Mouse (Mus musculus) heart, postnatal 0 days (tissue): Measurements from ENCODE around the gene Cyth1. TPM values are rescaled to one million over a fixed set of nuclear protein-coding genes. Genes with fewer than 3 reads are reported as not detected.

Experiments
- ATAC-seq: fragments of 200-750 bp; cut with Nextera tagmentation; 2 replicates; pipeline ENCODE4 v1.8.0; 2017; ENCODE audit warnings: low read depth, moderate number of reproducible peaks, moderate library complexity; ENCODE audit not compliant: insufficient read depth
- DNase-seq: peaks from one replicate; pipeline ENCODE4 v3.0.0-alpha.2; 2016; ENCODE audit warnings: low spot score
- H3K27ac ChIP-seq: fragments of 300-500 bp; sonication (generic); 2 replicates; pipeline ENCODE4 v1.5.1; 2014; ENCODE audit warnings: low read depth, mild to moderate bottlenecking
- H3K27me3 ChIP-seq: fragments of 300-500 bp; sonication (generic); 2 replicates; pipeline ENCODE4 v1.6.1; 2014; ENCODE audit warnings: low read length, mixed read lengths; ENCODE audit not compliant: control insufficient read depth, insufficient read depth
- H3K36me3 ChIP-seq: fragments of 300-500 bp; sonication (generic); replicated peaks from 2 replicates; pipeline ENCODE4 v1.6.1; 2014; ENCODE audit warnings: low read length, mixed read lengths; ENCODE audit not compliant: control insufficient read depth, insufficient read depth
- H3K4me1 ChIP-seq: fragments of 300-500 bp; sonication (generic); 2 replicates; pipeline ENCODE4 v1.6.1; 2014; ENCODE audit warnings: antibody characterized with exemption; ENCODE audit not compliant: control insufficient read depth, insufficient read depth
- H3K4me2 ChIP-seq: fragments of 300-500 bp; sonication (generic); 2 replicates; pipeline ENCODE4 v1.6.1; 2014; ENCODE audit warnings: low read depth, mild to moderate bottlenecking, low read length, moderate library complexity
- H3K4me3 ChIP-seq: fragments of 300-500 bp; sonication (generic); 2 replicates; pipeline ENCODE4 v1.5.1; 2014; ENCODE audit warnings: low read depth, low read length
- H3K9ac ChIP-seq: fragments of 300-500 bp; sonication (generic); replicated peaks from 2 replicates; pipeline ENCODE4 v1.6.1; 2014; ENCODE audit warnings: low read depth, low read length, mixed read lengths
- H3K9me3 ChIP-seq: fragments of 300-500 bp; sonication (generic); replicated peaks from 2 replicates; pipeline ENCODE4 v1.6.1; 2016; ENCODE audit warnings: low read length; ENCODE audit not compliant: control insufficient read depth
- CTCF ChIP-seq: IDR thresholded peaks from 2 replicates; pipeline ENCODE4 v1.5.1; 2016; ENCODE audit warnings: antibody characterized with exemption, control low read depth, low read depth
- EP300 ChIP-seq: IDR thresholded peaks from 2 replicates; pipeline ENCODE4 v1.6.1; 2016; ENCODE audit warnings: antibody characterized with exemption, low read depth
- WGBS: fragments of 180-500 bp; shearing (Covaris S2); extraction: QIAGEN DNeasy Blood & Tissue Kit; methylation state at CpG from one replicate; pipeline ENCODE4 v1.1.7; 2014; 5-methylcytosine and 5-hydroxymethylcytosine counted together
- polyA plus RNA-seq: library from polyadenylated mRNA; unstranded; fragments of >200 nt; fragmentation: Nextera tagmentation; extraction: Ambion mirVana; gene quantifications from 2 replicates; pipeline ENCODE4 v1.2.1, GENCODE M21; 2015
- total RNA-seq: library from RNA; depleted of rRNA; stranded (reverse); fragments of >200 nt; gene quantifications from 2 replicates; pipeline ENCODE4 v1.2.3, GENCODE M21; 2014; ENCODE audit warnings: low replicate concordance

Cyth1 gene
- total and polyA plus RNA-seq, 2 experiments from 2014 or later, result 21.4 to 50.1 TPM

DNA sequence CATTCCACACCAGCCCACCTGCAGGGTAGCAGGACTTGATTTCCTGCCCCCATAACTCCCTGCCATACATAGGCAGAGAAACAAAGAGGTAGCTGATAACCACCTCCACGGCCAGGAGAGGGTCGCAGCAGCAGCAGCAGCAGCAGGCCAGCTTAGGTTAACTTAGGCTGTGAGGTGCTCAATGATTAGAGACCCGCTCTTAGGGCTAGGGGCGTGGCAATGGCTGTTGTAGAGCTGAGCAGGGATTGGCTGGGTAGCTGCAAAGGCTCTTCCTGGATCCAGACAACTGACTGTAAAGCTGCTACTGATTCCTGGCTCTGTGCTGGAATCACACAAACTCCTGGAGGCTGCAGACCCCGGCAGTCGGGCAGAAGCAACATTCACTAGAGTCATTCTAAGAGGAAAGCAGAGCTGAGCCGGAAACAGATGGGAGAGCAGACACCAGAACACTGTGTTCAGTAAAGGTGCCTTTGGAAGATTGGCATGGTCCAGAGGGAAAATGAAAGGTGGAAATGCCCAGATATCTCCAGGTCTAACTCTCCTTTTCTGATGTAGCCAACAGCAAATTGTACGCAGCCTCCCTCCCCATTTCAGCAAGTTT lies 39.6 kb downstream of the Cyth1 start:
- peaks cover 71% of the 10 kb centered on the region for H3K4me1 ChIP-seq
- ATAC-seq (peak; percentile 37; the same call in 1 of the 2 replicates), DNase-seq (peak; percentile 46)
- 10% methylated on average over 8 of the region's 8 CpGs for WGBS
- no peak overlapping the region for H3K4me3 ChIP-seq
- no peaks in the 10 kb centered on the region for H3K27me3 ChIP-seq
- H3K27ac ChIP-seq, result peak overlapping the region; percentile 54
- no peaks in the 10 kb centered on the region for H3K36me3 ChIP-seq
- H3K9me3 ChIP-seq, result no peaks in the 10 kb centered on the region
- no peak for TF ChIP-seq EP300
- TF ChIP-seq CTCF, result no peak
- no peak overlapping the region for H3K9ac ChIP-seq
- no peak overlapping the region for H3K4me2 ChIP-seq

DNA sequence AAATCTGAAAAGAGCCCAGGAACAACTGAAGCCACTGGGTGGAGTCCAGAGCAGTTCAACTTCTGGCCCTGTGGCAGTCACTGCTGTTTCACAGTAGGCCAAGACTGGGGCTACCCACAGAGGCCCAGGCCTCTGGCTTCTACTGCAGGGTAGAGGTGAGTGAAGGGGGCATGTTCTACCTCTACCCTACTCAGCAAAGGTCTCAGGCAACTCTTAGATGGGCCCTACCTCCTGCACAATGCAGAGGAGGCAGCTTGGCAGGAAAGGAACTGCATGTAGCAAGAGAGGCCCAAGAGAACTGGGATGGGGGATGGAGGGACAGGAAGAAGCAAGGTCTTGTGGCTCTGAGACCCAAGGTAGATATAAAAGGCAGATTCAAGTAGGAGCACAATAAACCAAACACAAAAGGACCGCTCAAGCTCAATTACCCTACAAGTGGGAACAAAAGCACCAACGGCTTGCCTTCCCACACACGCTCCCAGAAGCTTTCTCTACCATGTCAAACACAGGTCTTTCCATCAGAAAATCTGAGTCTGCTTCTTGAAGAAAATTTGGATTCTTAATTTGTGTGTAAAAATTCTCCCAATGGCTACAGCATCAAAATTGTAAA lies 40.9 kb downstream of the Cyth1 start:
- no peak for DNase-seq
- ATAC-seq, result no peak
- no peak overlapping the region for H3K27ac ChIP-seq
- no peaks in the 10 kb centered on the region for H3K9me3 ChIP-seq
- WGBS, result 96% methylated on average over 3 of the region's 3 CpGs
- no peak overlapping the region for H3K4me3 ChIP-seq
- no peaks in the 10 kb centered on the region for H3K36me3 ChIP-seq
- no peak overlapping the region for H3K9ac ChIP-seq
- TF ChIP-seq CTCF, result no peak
- no peak for TF ChIP-seq EP300
- no peaks in the 10 kb centered on the region for H3K27me3 ChIP-seq
- H3K4me2 ChIP-seq, result no peak overlapping the region
- peaks cover 78% of the 10 kb centered on the region for H3K4me1 ChIP-seq

DNA sequence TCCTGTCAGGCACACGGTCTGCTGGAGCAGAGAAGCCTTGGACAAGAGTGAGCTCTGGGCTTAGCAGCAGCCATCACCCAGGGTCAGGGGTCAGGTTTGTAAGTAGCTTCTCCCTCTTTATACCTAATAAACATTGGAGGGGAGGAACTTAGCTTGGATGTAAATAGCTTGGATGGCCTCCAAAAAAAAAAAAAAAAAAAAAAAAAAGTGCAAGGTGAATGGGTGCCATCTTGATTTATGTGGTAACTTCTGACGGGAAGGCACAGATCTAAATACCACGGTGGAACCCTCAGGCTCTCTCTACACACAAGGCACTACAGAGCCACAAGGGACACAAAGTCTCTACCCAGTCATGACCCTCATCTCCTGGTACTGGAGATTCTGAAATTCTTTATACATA lies 42.1 kb downstream of the Cyth1 start:
- DNase-seq (no peak), ATAC-seq (no peak)
- Histone ChIP-seq H3K27me3 (no peaks in the 10 kb centered on the region), H3K4me3 (no peak overlapping the region), H3K27ac (no peak overlapping the region), H3K9ac (no peak overlapping the region), H3K9me3 (no peaks in the 10 kb centered on the region), H3K4me2 (no peak overlapping the region), H3K4me1 (peaks cover 80% of the 10 kb centered on the region), H3K36me3 (no peaks in the 10 kb centered on the region)
- TF ChIP-seq EP300, result no peak
- WGBS, result 73% methylated on average over 3 of the region's 3 CpGs

DNA sequence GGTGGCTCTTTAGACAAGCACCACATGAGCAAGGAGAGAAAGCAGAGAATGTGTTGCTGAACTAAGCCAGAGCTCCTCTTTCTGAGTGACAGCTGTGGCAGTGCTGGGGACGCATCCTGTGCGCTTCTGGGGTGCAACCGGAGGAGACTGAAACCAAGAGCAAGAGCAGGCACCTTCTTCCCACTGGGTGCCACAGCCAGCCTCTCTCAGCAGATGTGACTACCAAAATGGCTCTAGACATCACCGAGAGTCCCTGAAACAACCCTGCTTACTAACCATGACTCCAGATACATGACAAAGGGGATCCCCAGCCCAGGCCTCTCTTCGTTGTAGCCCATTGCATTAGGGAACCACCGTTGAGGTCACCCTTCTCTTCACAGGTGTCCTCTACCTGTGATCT lies 44.9 kb downstream of the Cyth1 start:
- Histone ChIP-seq H3K27me3 (no peaks in the 10 kb centered on the region), H3K4me2 (no peak overlapping the region), H3K4me1 (peaks cover 79% of the 10 kb centered on the region), H3K9me3 (no peaks in the 10 kb centered on the region), H3K36me3 (no peaks in the 10 kb centered on the region), H3K27ac (peak overlapping the region; percentile 85), H3K4me3 (no peak overlapping the region), H3K9ac (no peak overlapping the region)
- 64% methylated on average over 6 of the region's 6 CpGs for WGBS
- TF ChIP-seq CTCF (no peak), EP300 (no peak)
- DNase-seq, result no peak
- ATAC-seq, result no peak

DNA sequence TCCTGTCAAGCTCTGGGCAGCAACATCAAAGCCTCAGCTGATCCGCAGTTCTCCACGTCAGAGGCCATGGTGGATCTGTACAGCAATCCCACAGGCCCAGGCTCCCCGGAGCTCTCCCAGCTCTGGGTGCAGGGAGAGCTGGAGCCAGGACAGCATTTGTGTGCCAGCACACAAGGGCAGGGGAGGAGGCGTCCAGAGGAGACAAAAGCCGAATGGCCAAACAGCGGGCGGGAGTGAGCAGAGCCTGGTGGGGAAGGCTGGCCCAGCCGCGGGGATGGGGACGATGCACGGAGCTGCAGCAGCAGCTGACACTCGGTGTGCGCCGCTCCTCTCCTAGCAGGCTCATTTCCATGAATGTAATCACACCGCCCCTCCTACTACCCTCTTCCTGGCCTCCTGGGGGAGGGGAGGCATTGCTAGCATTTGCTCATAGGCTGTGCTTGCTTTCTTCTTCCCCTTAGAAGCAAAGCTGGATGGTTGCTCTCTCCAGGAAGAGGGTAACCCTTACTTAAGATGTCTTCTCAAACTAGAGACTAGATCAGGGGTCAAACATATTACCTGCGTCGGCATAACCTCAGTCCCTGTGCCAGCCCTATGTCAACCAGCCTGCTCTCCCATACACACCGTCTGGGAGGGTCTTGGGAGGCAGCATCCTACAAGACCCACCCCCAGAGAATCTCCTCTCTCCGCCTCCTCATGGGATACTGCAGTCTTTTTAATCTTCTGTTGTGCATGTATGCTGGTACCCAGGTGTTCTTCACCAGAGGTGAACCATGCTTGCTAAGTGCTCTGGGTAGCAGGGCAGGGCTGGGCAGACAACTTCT lies 45.8 kb downstream of the Cyth1 start:
- DNase-seq (peak; percentile 70), ATAC-seq (peak; percentile 75)
- H3K27ac ChIP-seq, result peak overlapping the region; percentile 85
- H3K36me3 ChIP-seq, result no peaks in the 10 kb centered on the region
- H3K27me3 ChIP-seq, result no peaks in the 10 kb centered on the region
- H3K4me2 ChIP-seq, result peak overlapping the region; percentile 68
- peak overlapping the region; percentile 50 for H3K9ac ChIP-seq
- WGBS, result 6% methylated on average over 19 of the region's 19 CpGs
- no peaks in the 10 kb centered on the region for H3K9me3 ChIP-seq
- H3K4me1 ChIP-seq, result peaks cover 80% of the 10 kb centered on the region
- TF ChIP-seq EP300 (peak; percentile 49; the same call in 1 of the 2 replicates), CTCF (peak; percentile 9; the same call in 1 of the 2 replicates)
- H3K4me3 ChIP-seq, result peak overlapping the region; percentile 39
